Mouse (Mus musculus): ENCODE data around the gene Obscn. TPM values are rescaled to one million over a fixed set of nuclear protein-coding genes. Genes with fewer than 3 reads are reported as not detected.

The Obscn gene
- polyA plus RNA-seq, 1 experiment: not detected

DNA sequence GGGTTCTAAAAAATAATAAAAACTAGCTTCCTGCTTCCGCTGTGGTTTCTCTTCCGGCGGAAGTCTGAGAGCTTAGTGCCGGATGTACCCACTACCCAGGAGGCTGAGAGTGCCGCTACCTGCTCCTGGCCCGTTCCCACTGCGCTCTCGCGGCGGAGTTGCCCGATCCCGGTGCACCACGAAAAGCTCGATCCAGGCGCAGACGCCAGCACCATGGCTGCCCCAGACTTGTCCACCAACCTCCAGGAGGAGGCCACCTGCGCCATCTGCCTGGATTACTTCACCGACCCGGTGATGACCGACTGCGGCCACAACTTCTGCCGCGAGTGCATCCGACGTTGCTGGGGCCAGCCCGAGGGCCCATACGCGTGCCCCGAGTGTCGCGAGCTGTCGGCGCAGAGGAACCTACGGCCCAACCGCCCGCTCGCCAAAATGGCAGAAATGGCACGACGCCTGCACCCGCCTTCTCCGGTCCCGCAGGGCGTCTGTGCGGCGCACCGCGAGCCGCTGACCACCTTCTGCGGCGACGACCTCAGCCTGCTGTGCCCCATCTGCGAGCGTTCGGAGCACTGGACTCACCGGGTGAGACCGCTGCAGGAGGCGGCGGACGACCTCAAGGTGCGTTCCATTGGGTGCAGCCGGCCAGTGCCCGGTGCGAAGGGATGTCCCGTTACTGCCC, 158.0 kb downstream of the Obscn start, which contains the start of gene Trim11:
Gene Trim11 (plus strand): TSS at position 67 of the 679 bp plus-strand sequence.
- Histone ChIP-seq H3K4me3 (ENCODE audit: insufficient read depth, low read depth, low read length) (peak within 1 kb of the TSS; percentile 68), H3K4me1 (ENCODE audit: control insufficient read depth, insufficient read depth, low read length) (peaks cover 40% of the 10 kb centered on the region), H3K27ac (ENCODE audit: insufficient read depth, low read depth, low read length) (peak within 1 kb of the TSS; percentile 12; the same call in 1 of the 2 replicates)
- TF ChIP-seq CTCF (IDR thresholded peaks at IDR 0.05; ENCODE audit: insufficient read depth, low read depth, low read length) (no peak), POLR2A (IDR thresholded peaks at IDR 0.05; ENCODE audit: insufficient read depth, low read depth, low read length) (peak; percentile 50; the same call in 1 of the 2 replicates)
- WGBS: under 1% methylated on average over 64 of the region's 64 CpGs

GRCm38 (mm10) chr11:58977607-58978026, 158.6 kb downstream of the Obscn start:
- peak overlapping the region; percentile 68 for H3K4me3 ChIP-seq (ENCODE audit: insufficient read depth, low read depth, low read length)
- no peak overlapping the region for H3K27ac ChIP-seq (ENCODE audit: insufficient read depth, low read depth, low read length)
- WGBS: under 1% methylated on average over 21 of the region's 21 CpGs
- H3K4me1 ChIP-seq (ENCODE audit: control insufficient read depth, insufficient read depth, low read length): peaks cover 37% of the 10 kb centered on the region
- TF ChIP-seq POLR2A (IDR thresholded peaks at IDR 0.05; ENCODE audit: insufficient read depth, low read depth, low read length) (no peak), CTCF (IDR thresholded peaks at IDR 0.05; ENCODE audit: insufficient read depth, low read depth, low read length) (no peak)

GRCm38 (mm10) chr11:58977150-58977549, 159.1 kb downstream of the Obscn start:
- WGBS: under 1% methylated on average over 29 of the region's 29 CpGs
- TF ChIP-seq POLR2A (IDR thresholded peaks at IDR 0.05; ENCODE audit: insufficient read depth, low read depth, low read length) (no peak), CTCF (IDR thresholded peaks at IDR 0.05; ENCODE audit: insufficient read depth, low read depth, low read length) (no peak)
- Histone ChIP-seq H3K4me1 (ENCODE audit: control insufficient read depth, insufficient read depth, low read length) (peaks cover 32% of the 10 kb centered on the region), H3K4me3 (ENCODE audit: insufficient read depth, low read depth, low read length) (peak overlapping the region; percentile 68), H3K27ac (ENCODE audit: insufficient read depth, low read depth, low read length) (no peak overlapping the region)

- Histone ChIP-seq H3K4me3 (ENCODE audit: insufficient read depth, low read depth, low read length) (no peak overlapping the region), H3K27ac (ENCODE audit: insufficient read depth, low read depth, low read length) (no peak overlapping the region), H3K4me1 (ENCODE audit: control insufficient read depth, insufficient read depth, low read length) (peaks cover 12% of the 10 kb centered on the region)
- WGBS: 88% methylated on average over 3 of the region's 3 CpGs
- TF ChIP-seq POLR2A (IDR thresholded peaks at IDR 0.05; ENCODE audit: insufficient read depth, low read depth, low read length): no peak
- TF ChIP-seq CTCF (IDR thresholded peaks at IDR 0.05; ENCODE audit: insufficient read depth, low read depth, low read length): no peak
These were observed 161.8 kb downstream of the Obscn start for GRCm38 (mm10) chr11:58974414-58974813.

DNA sequence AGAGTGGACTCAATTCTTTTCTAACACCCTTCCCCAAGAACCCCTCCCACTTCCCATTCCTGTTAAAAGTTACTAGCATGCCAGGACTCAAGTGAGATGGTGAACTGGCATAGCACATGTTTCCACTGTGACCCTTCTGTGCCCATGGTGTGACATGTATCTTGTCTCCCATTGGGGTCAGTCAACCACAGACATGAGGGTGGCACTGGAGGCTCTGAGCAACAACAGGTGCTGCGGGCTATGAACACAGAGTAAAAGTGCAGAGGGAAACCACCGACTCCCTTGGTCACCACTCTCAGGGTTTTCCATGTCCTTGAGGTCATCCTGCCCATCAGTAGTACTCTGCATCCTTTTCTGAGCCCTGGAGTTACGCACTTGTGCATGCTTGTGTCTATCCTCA, 164.4 kb downstream of the Obscn start:
- TF ChIP-seq CTCF (IDR thresholded peaks at IDR 0.05; ENCODE audit: insufficient read depth, low read depth, low read length) (no peak), POLR2A (IDR thresholded peaks at IDR 0.05; ENCODE audit: insufficient read depth, low read depth, low read length) (no peak)
- WGBS: 96% methylated on average over 3 of the region's 3 CpGs
- H3K4me3 ChIP-seq (ENCODE audit: insufficient read depth, low read depth, low read length): no peak overlapping the region

GRCm38 (mm10) chr11:58970831-58971530, 165.2 kb downstream of the Obscn start:
- Histone ChIP-seq H3K27ac (ENCODE audit: insufficient read depth, low read depth, low read length) (no peak overlapping the region), H3K4me1 (ENCODE audit: control insufficient read depth, insufficient read depth, low read length) (0 out of 2 replicates have a peak, but pooled peaks cover 4% of the 10 kb centered on the region), H3K4me3 (ENCODE audit: insufficient read depth, low read depth, low read length) (no peak overlapping the region)
- TF ChIP-seq CTCF (IDR thresholded peaks at IDR 0.05; ENCODE audit: insufficient read depth, low read depth, low read length): no peak
- no peak for TF ChIP-seq POLR2A (IDR thresholded peaks at IDR 0.05; ENCODE audit: insufficient read depth, low read depth, low read length)
- WGBS: 89% methylated on average over 21 of the region's 21 CpGs

More for the DNA sequence above, 164.4 kb downstream of the Obscn start:
- H3K4me1 ChIP-seq (ENCODE audit: control insufficient read depth, insufficient read depth, low read length): 0 out of 2 replicates have a peak, but pooled peaks cover 4% of the 10 kb centered on the region
- no peak overlapping the region for H3K27ac ChIP-seq (ENCODE audit: insufficient read depth, low read depth, low read length)

DNA sequence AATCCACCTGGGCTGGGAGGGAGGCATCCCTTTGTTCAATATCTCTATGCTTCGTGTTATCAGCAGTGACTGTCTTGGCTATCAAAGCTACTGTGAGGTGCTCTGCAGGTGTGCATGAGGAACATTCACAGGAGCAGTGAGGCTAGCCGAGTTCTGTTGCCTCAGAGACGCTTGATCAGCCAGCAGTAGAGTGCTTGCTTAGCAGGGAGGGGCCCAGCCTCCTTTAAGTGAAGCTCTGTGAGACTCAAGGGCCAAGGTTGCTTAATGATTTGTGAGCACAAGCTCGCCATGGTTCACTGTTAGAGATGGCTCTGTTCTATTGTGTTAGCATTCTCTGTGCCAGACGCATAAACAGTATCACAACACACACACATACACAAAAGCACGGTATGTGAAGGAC, 166.5 kb downstream of the Obscn start:
- H3K4me1 ChIP-seq (ENCODE audit: control insufficient read depth, insufficient read depth, low read length): 0 out of 2 replicates have a peak, but pooled peaks cover 4% of the 10 kb centered on the region
- WGBS: 70% methylated on average over 6 of the region's 6 CpGs
- H3K27ac ChIP-seq (ENCODE audit: insufficient read depth, low read depth, low read length): no peak overlapping the region
- TF ChIP-seq CTCF (IDR thresholded peaks at IDR 0.05; ENCODE audit: insufficient read depth, low read depth, low read length) (no peak), POLR2A (IDR thresholded peaks at IDR 0.05; ENCODE audit: insufficient read depth, low read depth, low read length) (no peak)
- no peak overlapping the region for H3K4me3 ChIP-seq (ENCODE audit: insufficient read depth, low read depth, low read length)

GRCm38 (mm10) chr11:58969027-58969426, 167.2 kb downstream of the Obscn start:
- WGBS: 76% methylated on average over 8 of the region's 8 CpGs
- Histone ChIP-seq H3K4me3 (ENCODE audit: insufficient read depth, low read depth, low read length) (no peak overlapping the region), H3K4me1 (ENCODE audit: control insufficient read depth, insufficient read depth, low read length) (0 out of 2 replicates have a peak, but pooled peaks cover 4% of the 10 kb centered on the region), H3K27ac (ENCODE audit: insufficient read depth, low read depth, low read length) (no peak overlapping the region)
- TF ChIP-seq CTCF (IDR thresholded peaks at IDR 0.05; ENCODE audit: insufficient read depth, low read depth, low read length) (no peak), POLR2A (IDR thresholded peaks at IDR 0.05; ENCODE audit: insufficient read depth, low read depth, low read length) (no peak)

DNA sequence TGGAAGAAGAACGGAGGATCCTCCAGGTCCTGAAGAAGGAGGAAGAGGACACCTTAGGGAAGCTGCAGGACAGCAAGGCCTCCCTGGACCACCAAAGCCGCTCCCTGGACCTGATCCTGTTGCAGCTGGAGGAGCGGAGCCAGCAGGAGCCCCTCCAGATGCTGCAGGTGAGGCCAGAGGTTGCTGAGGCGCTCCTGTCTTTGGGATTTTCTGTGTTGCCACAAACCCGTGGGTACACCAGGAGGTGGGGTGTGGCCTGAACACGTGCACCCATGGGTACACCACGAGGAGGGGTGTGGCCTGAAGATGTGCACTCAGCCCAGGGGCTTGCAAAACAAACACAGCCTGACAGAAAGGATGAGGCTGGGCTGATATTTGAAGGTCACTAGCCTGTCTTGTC, 167.7 kb downstream of the Obscn start:
- H3K27ac ChIP-seq (ENCODE audit: insufficient read depth, low read depth, low read length): no peak overlapping the region
- no peak overlapping the region for H3K4me3 ChIP-seq (ENCODE audit: insufficient read depth, low read depth, low read length)
- TF ChIP-seq CTCF (IDR thresholded peaks at IDR 0.05; ENCODE audit: insufficient read depth, low read depth, low read length) (no peak), POLR2A (IDR thresholded peaks at IDR 0.05; ENCODE audit: insufficient read depth, low read depth, low read length) (no peak)
- 81% methylated on average over 7 of the region's 7 CpGs for WGBS
- H3K4me1 ChIP-seq (ENCODE audit: control insufficient read depth, insufficient read depth, low read length): peaks cover 7% of the 10 kb centered on the region

Data from olfactory bulb, adult 2 months (tissue).